Mouse (Mus musculus) c-Kit-positive CD71-positive TER-119-positive erythroid progenitor cells, embryonic 14.5 days (primary cell): ENCODE results near the gene Cars.

Experiments used
- DNase-seq: peaks from one replicate; pipeline ENCODE4 v3.0.0-alpha.2; 2013; ENCODE audit warnings: low spot score

Cars gene

GRCm38 (mm10) chr7:143510593-143511334, 89.1 kb downstream of the Cars start:
- DNase-seq = no peak

DNA sequence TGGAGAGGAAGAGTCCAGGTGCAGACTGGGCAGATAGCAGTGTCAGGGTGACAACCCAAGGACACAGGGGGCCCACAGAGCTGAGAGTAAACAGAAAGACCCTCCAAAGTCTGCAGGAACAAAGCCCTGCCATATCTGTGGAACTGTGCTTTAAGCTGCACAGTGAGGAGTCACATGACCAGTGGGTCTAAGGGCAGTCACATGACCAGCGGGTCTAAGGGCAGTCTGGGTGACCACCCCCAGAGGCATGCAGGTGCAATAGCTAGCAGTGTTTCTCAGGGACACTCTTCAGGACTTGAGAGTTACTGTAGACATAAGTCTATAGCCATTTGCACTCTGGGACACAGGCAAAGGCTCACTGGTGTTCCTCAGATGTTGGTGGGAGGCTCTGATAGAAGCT, 90.3 kb downstream of the Cars start:
- no peak for DNase-seq
